Mouse (Mus musculus) A20 (cell line): ENCODE measurements around the gene Nxpe3.

Source experiments
- DNase-seq: peaks from one replicate; pipeline ENCODE4 v3.0.0-alpha.2; 2011; ENCODE audit warnings: low read depth, low spot score

Gene Nxpe3

GRCm38 (mm10) chr16:55809779-55810514, 85.1 kb downstream of the Nxpe3 start:
- DNase-seq = no peak

- no peak for DNase-seq
Observed at GRCm38 (mm10) chr16:55809345-55809744, 85.7 kb downstream of the Nxpe3 start.

- no peak for DNase-seq
Observed at GRCm38 (mm10) chr16:55807505-55807932, 87.6 kb downstream of the Nxpe3 start.

- no peak for DNase-seq
Observed at GRCm38 (mm10) chr16:55804799-55805198, 90.3 kb downstream of the Nxpe3 start.

- DNase-seq = no peak
Observed at GRCm38 (mm10) chr16:55801629-55802028, 93.5 kb downstream of the Nxpe3 start.

GRCm38 (mm10) chr16:55798845-55799244, 96.2 kb downstream of the Nxpe3 start:
- no peak for DNase-seq

DNA sequence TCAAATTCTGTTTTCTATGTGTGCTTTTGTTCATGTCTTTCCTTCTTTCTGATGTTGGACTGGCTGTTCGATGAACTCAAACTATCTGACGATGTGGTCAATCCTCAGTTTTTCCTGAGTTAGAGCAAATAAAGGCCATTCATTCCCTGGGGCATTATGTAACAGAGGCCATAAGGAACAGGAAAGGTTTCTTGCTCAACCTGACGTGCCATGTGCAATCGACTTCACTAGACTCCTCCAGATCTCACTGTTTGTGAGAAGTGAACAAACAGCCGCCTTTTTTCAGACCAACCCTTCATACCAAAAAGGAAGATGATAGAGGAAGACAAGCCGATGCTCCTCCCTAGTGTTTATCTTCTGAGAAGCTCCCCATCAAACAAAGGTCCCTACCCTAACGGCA, 104.8 kb downstream of the Nxpe3 start:
- no peak for DNase-seq
